Mouse (Mus musculus) liver, embryonic 14.5 days (tissue): Measurements from ENCODE around the gene Vamp2.

Experiments used
- CTCF ChIP-seq: IDR thresholded peaks from 2 replicates; pipeline ENCODE4 v1.5.1; 2016; ENCODE audit warnings: antibody characterized with exemption, low read depth, control low read depth
- EP300 ChIP-seq: IDR thresholded peaks from 2 replicates; pipeline ENCODE4 v1.6.1; 2016; ENCODE audit warnings: antibody characterized with exemption, low read depth

GRCm38 (mm10) chr11:69067601-69068000, 20.7 kb upstream of the Vamp2 start:
- TF ChIP-seq CTCF (no peak), EP300 (no peak)
